Mouse (Mus musculus) bone marrow, adult 2 months (tissue): ENCODE measurements around the gene Gprin1.

ENCODE experiments used
- CTCF ChIP-seq: fragments of 200-500 bp; IDR thresholded peaks from 2 replicates; pipeline ENCODE4 v1.5.1; 2011; ENCODE audit warnings: low read length, control low read depth; ENCODE audit not compliant: control insufficient read depth, insufficient read depth
- POLR2A ChIP-seq: fragments of 200-500 bp; IDR thresholded peaks from 2 replicates; pipeline ENCODE4 v1.6.1; 2011; ENCODE audit warnings: low read depth, mild to moderate bottlenecking, control low read depth, low read length, borderline replicate concordance; ENCODE audit not compliant: control insufficient read depth

- TF ChIP-seq CTCF (no peak), POLR2A (no peak)
These were observed 3.0 kb upstream of the Gprin1 start for GRCm38 (mm10) chr13:54752656-54753055.
